Mouse (Mus musculus) cerebellum, adult 2 months (tissue): ENCODE measurements around the gene Ypel1.

Experiments used
- CTCF ChIP-seq: fragments of 200-500 bp; IDR thresholded peaks from 2 replicates; pipeline ENCODE4 v1.5.1; 2011; ENCODE audit warnings: low read depth, mild to moderate bottlenecking, control low read depth, low read length, moderate library complexity, borderline replicate concordance; ENCODE audit not compliant: insufficient read depth
- POLR2A ChIP-seq: fragments of 200-500 bp; IDR thresholded peaks from 2 replicates; pipeline ENCODE4 v1.6.1; 2011; ENCODE audit warnings: low read length, control low read depth, borderline replicate concordance; ENCODE audit not compliant: insufficient read depth

GRCm38 (mm10) chr16:17069511-17070443, at the start of gene Ypel1:
- TF ChIP-seq POLR2A, result 0 out of 2 replicates have a peak, but pooled peaks have one; percentile 29
- TF ChIP-seq CTCF, result no peak
